Comparison of ENCODE assay signal across 25 mouse cellular contexts in the genomic region with DNA sequence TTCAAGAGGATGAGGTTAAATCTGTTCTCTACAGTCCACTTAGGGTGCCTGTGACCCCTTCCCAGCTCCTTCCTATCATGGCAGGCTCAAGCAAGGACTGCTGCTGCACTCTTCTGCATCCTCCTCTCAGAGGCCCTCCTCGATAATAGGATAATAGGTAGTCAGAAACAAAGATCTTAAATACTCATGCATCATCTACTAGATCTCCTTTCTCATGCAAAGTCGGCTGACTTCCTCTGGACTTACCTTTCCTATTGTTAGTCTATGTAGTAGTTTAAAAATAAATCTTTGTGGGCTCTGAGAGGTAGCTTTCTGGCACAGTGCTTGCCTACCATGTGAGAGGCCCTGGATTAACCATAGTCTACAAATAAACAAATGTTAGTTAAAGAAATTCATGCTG. TPM values are rescaled to one million over a fixed set of nuclear protein-coding genes. Genes with fewer than 3 reads are reported as not detected.
"Had no signal": no experiment of that assay in that cellular context is flagged by ENCODE, and none has a peak within 500 bp of the region (broad histone marks: within the 10 kb centered on the region; RNA-seq: fewer than 3 reads in every experiment).

No protein-coding gene starts in this region.

- H3K27me3 ChIP-seq: heart, embryonic 12.5 days; hindbrain, embryonic 12.5 days; intestine, embryonic 15.5 days; kidney, embryonic 15.5 days; limb, embryonic 13.5 days; limb, embryonic 15.5 days; liver, embryonic 12.5 days had no signal

- H3K4me3 ChIP-seq: heart, adult 2 months; heart, embryonic 12.5 days; hindbrain, embryonic 10.5 days; hindbrain, embryonic 12.5 days; intestine, embryonic 15.5 days; kidney, embryonic 15.5 days; limb, embryonic 13.5 days; limb, embryonic 15.5 days; liver, embryonic 12.5 days had no signal

- H3K27ac ChIP-seq: heart, adult 2 months; hindbrain, embryonic 10.5 days; hindbrain, embryonic 12.5 days; hindbrain, embryonic 14.5 days; intestine, embryonic 15.5 days; kidney, embryonic 15.5 days; kidney, postnatal 0 days; limb, embryonic 13.5 days; limb, embryonic 15.5 days; liver, embryonic 12.5 days; liver, embryonic 14.5 days had no signal

- H3K36me3 ChIP-seq: heart, embryonic 12.5 days; hindbrain, embryonic 10.5 days; hindbrain, embryonic 12.5 days; intestine, embryonic 15.5 days; kidney, embryonic 15.5 days; limb, embryonic 13.5 days; limb, embryonic 15.5 days; liver, embryonic 12.5 days had no signal

- H3K9ac ChIP-seq: heart, embryonic 12.5 days; hindbrain, embryonic 12.5 days; hindbrain, embryonic 14.5 days; intestine, embryonic 15.5 days; kidney, embryonic 15.5 days; limb, embryonic 13.5 days; limb, embryonic 15.5 days; liver, embryonic 12.5 days; liver, embryonic 14.5 days had no signal

- ATAC-seq: hindbrain, embryonic 16.5 days; inflammation-experienced regulatory T-cells, adult 6 months; intestine, embryonic 15.5 days; intestine, postnatal 0 days; liver, embryonic 12.5 days had no signal

- DNase-seq: gastrocnemius, postnatal 14 days; heart, adult 2 months; heart, postnatal 10 days; heart, postnatal 4 days; kidney, adult 18-20 months; kidney, adult 8-10 months; kidney, postnatal 14 days; kidney, postnatal 36 days; layer of hippocampus, adult 9-11 months; layer of hippocampus, postnatal 36 days; left cerebral cortex, postnatal 4 days had no signal

- H3K4me1 ChIP-seq: hindbrain, embryonic 12.5 days; intestine, embryonic 15.5 days; limb, embryonic 13.5 days; limb, embryonic 15.5 days; liver, embryonic 12.5 days had no signal

- H3K9me3 ChIP-seq: heart, embryonic 12.5 days; hindbrain, embryonic 10.5 days; hindbrain, embryonic 12.5 days; intestine, embryonic 15.5 days; kidney, embryonic 15.5 days; limb, embryonic 13.5 days; limb, embryonic 15.5 days; liver, embryonic 12.5 days had no signal

- H3K4me2 ChIP-seq: heart, embryonic 12.5 days; hindbrain, embryonic 12.5 days; hindbrain, embryonic 14.5 days; intestine, embryonic 15.5 days; kidney, embryonic 15.5 days; limb, embryonic 13.5 days; limb, embryonic 15.5 days; liver, embryonic 12.5 days had no signal

RNA-seq across cellular contexts. Expression of a gene that starts 57.8 kb away (rescaled TPM):
- total RNA-seq: heart, adult 2 months; layer of hippocampus, postnatal 36 days had no signal
- polyA plus RNA-seq: inflammation-experienced regulatory T-cells, adult 6 months had no signal
